Mouse (Mus musculus) ES-CJ7 (cell line): ENCODE measurements around the gene Slco3a1.

Source experiments
- DNase-seq: peaks from one replicate; pipeline ENCODE4 v3.0.0; 2011; ENCODE audit warnings: low read depth, low spot score

The Slco3a1 gene

DNA sequence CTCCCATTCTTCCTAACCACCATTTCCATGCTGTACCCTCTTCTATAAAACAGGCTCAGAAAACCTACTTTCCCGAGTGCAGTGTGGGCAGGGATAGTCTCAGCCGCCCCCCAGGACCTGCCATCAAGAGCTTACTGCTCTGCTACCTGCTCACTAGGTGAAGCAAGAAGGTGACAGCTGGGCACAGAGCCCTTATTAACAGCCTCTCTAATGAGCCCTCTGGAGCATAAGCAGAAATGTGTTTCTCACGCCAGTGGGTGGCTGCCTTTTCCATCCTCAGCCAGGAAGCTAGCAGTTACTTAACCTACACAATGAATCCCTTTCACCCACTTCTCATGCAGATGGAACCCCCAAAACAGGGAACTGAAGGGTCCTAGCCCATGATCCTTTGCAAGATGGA is 66.9 kb downstream of the Slco3a1 start:
- DNase-seq: no peak

- DNase-seq: no peak
These were observed 68.5 kb downstream of the Slco3a1 start for GRCm38 (mm10) chr7:74486083-74486482.

DNA sequence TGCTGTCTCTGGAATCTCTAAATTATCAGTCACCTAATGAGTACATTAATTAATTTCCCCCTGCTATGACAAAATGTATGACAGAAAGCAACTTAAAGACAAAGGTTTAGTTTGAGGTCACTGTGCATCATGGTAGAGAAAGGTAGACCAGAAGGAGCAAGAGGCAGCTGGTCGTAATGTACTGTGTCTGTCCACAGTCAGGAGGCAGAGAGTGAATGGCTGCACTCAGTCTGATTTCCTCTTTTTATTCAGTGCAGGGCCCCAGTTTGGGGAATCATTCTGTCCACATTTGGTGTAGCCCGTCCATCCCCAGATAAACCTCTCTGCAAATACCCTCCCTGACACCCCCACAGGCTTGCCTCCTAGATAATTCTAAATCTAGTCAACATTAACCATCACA is 68.9 kb downstream of the Slco3a1 start:
- DNase-seq: no peak

GRCm38 (mm10) chr7:74484024-74484385 is 70.6 kb downstream of the Slco3a1 start:
- DNase-seq: no peak

DNA sequence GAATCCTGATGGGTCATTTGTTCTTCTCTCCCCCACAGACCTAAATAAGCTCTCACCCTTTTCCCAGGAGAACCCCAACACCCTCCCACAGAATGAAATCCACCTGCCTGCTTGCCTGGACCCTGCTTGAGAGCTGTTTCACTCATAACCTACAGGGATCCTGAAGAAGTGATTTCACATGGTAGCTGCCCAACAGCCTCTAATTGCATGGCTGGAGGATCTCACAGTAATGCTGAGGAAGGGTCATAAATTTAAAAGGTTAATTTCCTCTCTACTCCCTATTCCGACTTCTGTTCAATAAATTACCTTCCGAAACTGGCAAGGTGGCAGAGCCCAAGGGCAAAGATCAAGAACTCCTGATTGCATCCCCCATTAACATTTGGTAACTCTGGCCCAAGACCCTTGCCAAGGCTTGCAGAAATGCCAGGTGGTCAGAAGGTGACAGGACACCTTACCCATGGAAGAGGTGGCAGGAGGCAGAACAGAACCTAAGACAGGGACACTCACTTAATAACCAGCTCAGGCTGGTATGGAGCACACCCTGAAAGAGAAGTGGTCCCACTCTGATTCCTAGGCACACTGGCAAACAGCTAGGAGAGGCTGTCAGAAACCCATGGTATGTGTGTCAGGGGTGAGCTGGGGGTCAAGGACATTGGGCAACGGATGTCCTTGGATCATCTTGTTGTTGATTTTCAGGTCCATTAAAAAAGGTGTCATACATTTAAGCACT is 71.1 kb downstream of the Slco3a1 start:
- no peak for DNase-seq

DNA sequence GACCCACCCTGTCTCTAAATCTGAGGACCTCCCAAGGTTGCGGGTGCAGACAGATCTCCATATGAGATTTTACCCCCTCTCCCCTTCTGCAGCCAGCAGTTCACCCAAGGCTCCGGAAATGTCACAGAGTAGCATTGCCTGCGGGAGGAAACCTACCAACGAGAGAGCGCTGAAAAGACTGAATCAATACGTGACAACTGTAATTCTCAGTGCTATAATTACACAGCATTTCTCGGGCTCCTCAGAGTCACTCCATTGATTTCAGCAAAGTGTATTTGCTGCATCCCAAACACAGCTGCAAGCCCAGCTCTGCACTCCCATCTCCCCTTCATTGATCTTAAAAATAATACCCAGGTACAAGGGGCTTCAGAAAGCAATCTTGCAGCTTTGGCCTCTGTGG is 82.8 kb downstream of the Slco3a1 start:
- no peak for DNase-seq

GRCm38 (mm10) chr7:74466886-74467285 is 87.7 kb downstream of the Slco3a1 start:
- DNase-seq: no peak

- no peak for DNase-seq
These were observed 89.9 kb downstream of the Slco3a1 start for GRCm38 (mm10) chr7:74464638-74465037.

- DNase-seq: no peak
These were observed 92.1 kb downstream of the Slco3a1 start for GRCm38 (mm10) chr7:74462451-74462850.

- DNase-seq: no peak
These were observed 92.8 kb downstream of the Slco3a1 start for GRCm38 (mm10) chr7:74461736-74462135.

- no peak for DNase-seq
These were observed 93.4 kb downstream of the Slco3a1 start for GRCm38 (mm10) chr7:74461146-74461545.

- no peak for DNase-seq
These were observed 94.8 kb downstream of the Slco3a1 start for GRCm38 (mm10) chr7:74459812-74460211.

GRCm38 (mm10) chr7:74459277-74459676 is 95.3 kb downstream of the Slco3a1 start:
- DNase-seq: no peak

- DNase-seq: no peak
These were observed 95.9 kb downstream of the Slco3a1 start for GRCm38 (mm10) chr7:74458475-74459221.

- no peak for DNase-seq
These were observed 97.1 kb downstream of the Slco3a1 start for GRCm38 (mm10) chr7:74457347-74457975.

GRCm38 (mm10) chr7:74456781-74457180 is 97.8 kb downstream of the Slco3a1 start:
- no peak for DNase-seq

DNA sequence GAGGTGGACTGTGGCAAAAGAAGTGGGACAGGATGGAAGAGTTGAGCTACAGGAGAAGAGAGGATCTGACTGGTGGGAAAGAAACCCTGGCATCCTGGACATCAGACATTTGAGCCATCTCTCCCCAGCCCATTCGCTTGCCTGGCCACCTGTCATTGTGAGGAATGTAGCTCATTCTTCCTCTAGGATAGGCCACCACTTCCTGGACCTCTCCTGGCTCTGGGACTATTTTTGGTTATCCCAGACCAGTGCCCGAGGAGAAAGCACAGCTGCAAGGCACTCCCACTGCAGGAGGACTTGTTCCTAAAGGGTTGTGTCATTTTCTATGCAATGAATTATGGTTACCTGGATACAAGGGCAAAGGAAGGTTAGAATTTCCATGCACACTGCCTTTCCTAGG is 103.5 kb downstream of the Slco3a1 start:
- no peak for DNase-seq

DNA sequence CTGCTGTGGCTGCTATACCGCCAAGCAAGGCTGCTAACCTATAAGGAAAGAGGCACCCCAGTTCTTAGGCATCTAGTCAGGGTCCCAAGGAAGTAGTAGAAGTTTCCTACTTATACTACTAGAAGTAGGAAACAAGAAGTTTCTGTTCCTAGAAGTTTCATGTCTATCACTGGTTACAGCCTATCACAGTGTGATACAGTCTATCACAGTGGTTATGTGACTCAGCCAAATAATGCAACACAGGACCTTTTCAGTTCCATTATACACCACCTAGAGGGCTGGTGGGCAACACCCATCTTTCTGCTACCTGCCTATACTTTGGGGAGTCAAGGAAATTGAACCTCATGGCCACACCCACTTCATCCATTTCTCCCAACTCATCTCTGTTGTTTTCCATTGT is 104.8 kb downstream of the Slco3a1 start:
- DNase-seq: no peak

DNA sequence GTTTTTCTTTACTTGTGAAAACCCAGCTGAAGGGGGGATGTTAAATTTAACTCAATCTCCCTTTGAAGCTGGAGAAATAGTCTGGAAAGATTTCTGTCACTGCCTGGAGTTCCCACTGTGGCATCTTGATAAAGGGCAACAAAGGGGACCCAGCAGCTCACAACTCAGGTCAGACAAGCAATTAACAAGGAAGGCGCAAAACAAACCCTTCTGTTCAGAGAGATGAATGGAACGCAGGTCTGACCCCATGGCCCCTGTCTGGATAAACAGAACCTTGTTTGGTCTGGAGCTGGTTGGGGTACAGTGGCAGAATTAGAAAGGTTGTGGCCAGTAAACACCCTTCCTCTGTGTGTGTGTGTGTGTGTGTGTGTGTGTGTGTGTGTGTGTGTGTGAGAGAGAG is 106.8 kb downstream of the Slco3a1 start:
- DNase-seq: no peak

GRCm38 (mm10) chr7:74445148-74445547 is 109.4 kb downstream of the Slco3a1 start:
- no peak for DNase-seq

DNA sequence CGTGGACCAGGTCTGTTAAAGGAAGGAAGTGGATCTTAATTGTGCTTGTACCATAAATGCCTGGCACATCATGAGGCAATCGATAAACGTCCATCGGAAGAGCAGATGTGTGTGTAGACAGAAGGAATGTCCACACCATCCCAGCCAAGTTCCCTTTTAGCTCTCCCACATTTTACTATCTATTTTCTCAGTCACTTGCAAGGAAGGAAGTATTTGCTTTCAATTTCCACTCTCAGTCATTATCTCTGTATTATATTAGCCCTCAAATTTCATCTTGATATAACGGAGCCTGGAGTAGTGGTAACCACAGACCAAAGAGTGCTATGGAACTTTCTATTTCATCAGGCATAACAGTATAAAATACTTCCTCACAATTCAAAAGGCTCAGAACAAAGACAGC is 112.2 kb downstream of the Slco3a1 start:
- DNase-seq: no peak

DNA sequence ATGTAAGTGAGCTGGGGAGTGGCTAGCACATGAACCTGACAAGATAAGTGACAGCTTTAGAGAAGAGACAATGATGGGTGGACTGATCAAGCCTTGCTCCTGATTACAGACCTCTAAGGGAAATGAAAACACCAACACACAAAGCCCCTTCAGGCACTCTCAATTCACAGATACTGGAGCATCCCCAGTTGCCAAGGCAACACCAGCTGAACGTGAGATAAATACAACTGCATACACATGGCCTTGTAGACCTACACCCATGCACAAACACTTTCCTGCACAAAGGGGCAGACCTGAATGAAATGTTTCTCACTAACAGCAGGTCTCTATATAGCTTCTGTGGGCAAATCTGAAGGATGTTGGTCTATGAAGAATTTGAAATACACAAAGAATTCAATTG is 117.0 kb downstream of the Slco3a1 start:
- DNase-seq: no peak

DNA sequence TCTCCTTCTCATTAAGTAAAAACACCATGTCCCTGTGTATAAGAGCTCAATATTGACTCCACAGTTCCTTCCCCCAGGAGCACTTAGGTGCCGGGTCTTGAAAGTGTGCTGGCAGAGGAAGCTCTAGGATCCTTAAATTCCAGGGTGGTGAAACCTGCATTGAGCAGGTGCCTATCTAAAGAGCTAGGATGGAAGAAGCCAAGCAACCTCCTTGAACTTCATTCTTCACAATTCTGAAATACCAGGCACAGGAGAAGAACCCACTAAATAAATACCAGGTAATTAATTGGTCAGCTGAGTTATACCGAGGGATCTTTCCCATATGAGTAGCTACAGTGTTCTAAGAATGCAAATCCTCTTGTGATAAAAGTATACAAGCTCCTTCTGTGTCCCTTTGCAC is 117.9 kb downstream of the Slco3a1 start:
- DNase-seq: no peak
